Mouse (Mus musculus) hindbrain, embryonic 15.5 days (tissue): ENCODE data around the gene Gm49711. TPM values are rescaled to one million over a fixed set of nuclear protein-coding genes. Genes with fewer than 3 reads are reported as not detected.
A peak's percentile ranks its signal among the peaks of the same experiment; 100 is the strongest.

Source experiments
- ATAC-seq: fragments of 200-750 bp; cut with Nextera tagmentation; 2 replicates; pipeline ENCODE4 v1.8.0; 2017; ENCODE audit warnings: low read depth, moderate number of reproducible peaks, moderate TSS enrichment; ENCODE audit not compliant: low FRiP score
- H3K27ac ChIP-seq: fragments of 300-500 bp; sonication (generic); replicated peaks from 2 replicates; pipeline ENCODE4 v1.5.1; 2015; ENCODE audit warnings: mild to moderate bottlenecking, inconsistent platforms
- H3K27me3 ChIP-seq: fragments of 300-500 bp; sonication (generic); 2 replicates; pipeline ENCODE4 v1.6.1; 2015; ENCODE audit warnings: control low read depth, inconsistent platforms
- H3K36me3 ChIP-seq: fragments of 300-500 bp; sonication (generic); 2 replicates; pipeline ENCODE4 v1.6.1; 2015; ENCODE audit warnings: control low read depth, inconsistent platforms
- H3K4me1 ChIP-seq: fragments of 300-500 bp; sonication (generic); replicated peaks from 2 replicates; pipeline ENCODE4 v1.6.1; 2015; ENCODE audit warnings: control low read depth, inconsistent platforms
- H3K4me2 ChIP-seq: fragments of 300-500 bp; sonication (generic); 2 replicates; pipeline ENCODE4 v1.6.1; 2015; ENCODE audit warnings: moderate library complexity, mild to moderate bottlenecking, inconsistent platforms
- H3K4me3 ChIP-seq: fragments of 300-500 bp; sonication (generic); 2 replicates; pipeline ENCODE4 v1.5.1; 2015; ENCODE audit warnings: mild to moderate bottlenecking, inconsistent platforms
- H3K9ac ChIP-seq: fragments of 300-500 bp; sonication (generic); 2 replicates; pipeline ENCODE4 v1.6.1; 2015; ENCODE audit warnings: inconsistent platforms
- H3K9me3 ChIP-seq: fragments of 300-500 bp; sonication (generic); 2 replicates; pipeline ENCODE4 v1.6.1; 2016; ENCODE audit warnings: control low read depth, inconsistent platforms
- WGBS: fragments of 180-500 bp; shearing (Covaris S2); methylation state at CpG from one replicate; pipeline ENCODE4 v1.1.7; 2015; 5-methylcytosine and 5-hydroxymethylcytosine counted together
- polyA plus RNA-seq: library from polyadenylated mRNA; unstranded; fragments of >200 nt; fragmentation: Nextera tagmentation; extraction: Ambion mirVana; gene quantifications from 2 replicates; pipeline ENCODE4 v1.2.1, GENCODE M21; 2015

Gm49711 gene
- polyA plus RNA-seq, 1 experiment from 2014 or later, result 0.32 TPM

DNA sequence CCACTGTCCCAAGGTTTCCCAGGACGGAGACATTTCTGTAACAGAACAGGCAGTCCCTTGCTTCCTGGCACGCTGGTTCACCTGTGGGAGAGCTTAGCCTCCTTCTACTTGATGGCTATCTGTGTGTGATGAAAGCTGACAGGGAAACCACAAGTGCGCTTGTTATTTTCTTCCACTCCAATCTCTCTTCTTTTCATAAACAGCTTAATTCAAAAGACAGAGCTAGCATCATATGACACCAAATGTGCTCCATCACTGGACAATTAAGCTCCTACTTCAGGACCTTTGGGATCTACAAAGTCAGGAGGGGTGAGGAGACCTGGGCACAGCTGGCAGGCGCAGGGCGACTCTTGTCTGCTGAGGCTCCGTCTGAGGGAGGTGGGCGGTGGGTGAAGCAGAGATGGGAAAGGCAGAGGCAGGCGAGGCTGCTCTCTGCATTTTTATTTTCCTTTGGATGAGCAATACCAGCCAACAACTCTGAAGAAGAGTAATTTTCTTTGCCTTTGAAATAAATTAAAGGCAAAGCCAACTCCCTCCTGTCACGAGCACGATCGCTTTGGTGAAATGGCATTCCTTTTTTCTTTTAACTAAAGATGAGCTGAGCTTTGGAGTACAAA, 76.1 kb downstream of the Gm49711 start:
- 77% methylated on average over 11 of the region's 11 CpGs for WGBS
- no peak for ATAC-seq
- H3K4me3 ChIP-seq, result no peak overlapping the region
- H3K9me3 ChIP-seq, result no peaks in the 10 kb centered on the region
- H3K9ac ChIP-seq, result no peak overlapping the region
- H3K4me2 ChIP-seq, result no peak overlapping the region
- peaks cover 6% of the 10 kb centered on the region for H3K4me1 ChIP-seq
- H3K27ac ChIP-seq, result no peak overlapping the region
- H3K36me3 ChIP-seq, result no peaks in the 10 kb centered on the region
- H3K27me3 ChIP-seq, result no peaks in the 10 kb centered on the region

- Histone ChIP-seq H3K4me2 (no peak overlapping the region), H3K4me1 (peaks cover 18% of the 10 kb centered on the region), H3K27ac (no peak overlapping the region), H3K36me3 (no peaks in the 10 kb centered on the region), H3K4me3 (no peak overlapping the region), H3K9me3 (no peaks in the 10 kb centered on the region), H3K9ac (no peak overlapping the region), H3K27me3 (no peaks in the 10 kb centered on the region)
- ATAC-seq, result no peak
- 94% methylated on average over 15 of the region's 15 CpGs for WGBS
These were observed 78.2 kb downstream of the Gm49711 start for GRCm38 (mm10) chr16:92136275-92136674.

DNA sequence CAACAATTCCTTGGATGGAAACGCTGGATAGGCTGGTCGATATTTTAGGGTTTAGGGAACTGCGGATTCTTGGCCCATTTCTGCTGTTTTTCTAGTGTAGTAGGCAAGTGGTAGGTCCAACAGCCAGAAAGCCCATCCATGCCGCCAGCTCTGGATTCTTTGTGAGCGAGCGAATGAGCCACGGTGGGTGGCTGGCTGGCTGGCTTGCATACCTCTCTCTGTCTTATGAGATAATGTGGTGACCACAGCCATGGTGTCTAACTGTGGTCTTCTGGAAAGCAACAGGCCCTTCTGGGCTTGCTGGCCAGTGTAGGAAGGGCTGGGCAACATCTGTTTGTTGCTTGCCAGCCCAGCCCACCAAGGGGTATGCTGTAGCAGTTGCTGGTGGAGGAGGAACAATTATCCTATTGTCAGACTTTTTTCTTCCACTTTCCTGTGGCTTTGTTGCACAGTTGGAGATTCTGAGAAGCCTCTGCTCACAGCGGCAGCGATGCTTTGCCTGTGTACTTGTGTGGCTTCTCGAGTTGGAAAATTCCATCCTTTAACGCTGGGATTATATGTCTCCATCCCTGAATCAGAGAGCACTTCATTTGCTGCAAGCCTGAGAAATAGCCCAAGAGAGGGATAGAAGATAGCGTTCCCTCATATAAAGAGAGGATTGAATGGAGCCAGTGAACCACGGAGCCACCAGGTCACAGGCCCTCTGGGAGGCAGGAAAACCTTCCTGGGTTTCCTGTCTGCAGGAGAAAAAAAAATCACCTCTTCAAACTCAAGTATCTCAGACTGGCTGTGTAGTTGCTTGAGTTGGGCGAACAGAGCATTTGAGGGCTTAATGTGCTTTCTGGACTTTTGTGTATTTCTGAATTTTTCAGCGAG, 81.5 kb downstream of the Gm49711 start:
- no peak overlapping the region for H3K9ac ChIP-seq
- ATAC-seq, result peak; percentile 29; the same call in 1 of the 2 replicates
- H3K27ac ChIP-seq, result peak overlapping the region; percentile 6; the same call in 1 of the 2 replicates
- H3K9me3 ChIP-seq, result no peaks in the 10 kb centered on the region
- H3K27me3 ChIP-seq, result no peaks in the 10 kb centered on the region
- H3K4me3 ChIP-seq, result no peak overlapping the region
- WGBS, result 34% methylated on average over 15 of the region's 15 CpGs
- H3K4me1 ChIP-seq, result peaks cover 18% of the 10 kb centered on the region
- no peaks in the 10 kb centered on the region for H3K36me3 ChIP-seq
- no peak overlapping the region for H3K4me2 ChIP-seq

DNA sequence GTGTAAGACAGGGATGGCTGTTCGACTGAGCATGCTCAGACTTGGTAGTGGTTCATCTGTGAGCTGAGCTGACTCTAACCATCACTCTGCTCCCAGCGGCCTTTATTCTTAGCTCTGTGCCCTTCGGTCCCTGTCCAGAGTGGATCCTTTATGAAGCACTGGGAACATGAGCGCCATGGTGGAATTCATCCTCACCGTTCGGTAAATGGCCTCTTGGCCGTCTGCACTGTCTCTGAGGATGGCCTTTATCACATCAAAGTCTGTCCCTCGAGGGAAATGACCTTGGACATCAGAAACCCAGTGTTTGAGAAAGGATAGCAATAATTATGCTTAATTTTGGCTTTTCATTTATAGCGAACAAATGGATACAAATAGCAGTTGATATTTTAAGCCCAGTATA, 82.2 kb downstream of the Gm49711 start:
- Histone ChIP-seq H3K9me3 (no peaks in the 10 kb centered on the region), H3K4me2 (no peak overlapping the region), H3K27me3 (no peaks in the 10 kb centered on the region), H3K36me3 (no peaks in the 10 kb centered on the region), H3K27ac (no peak overlapping the region), H3K9ac (no peak overlapping the region), H3K4me1 (peaks cover 18% of the 10 kb centered on the region), H3K4me3 (no peak overlapping the region)
- WGBS, result 53% methylated on average over 9 of the region's 9 CpGs
- ATAC-seq, result no peak

- Histone ChIP-seq H3K4me2 (no peak overlapping the region), H3K4me1 (peaks cover 18% of the 10 kb centered on the region), H3K36me3 (no peaks in the 10 kb centered on the region), H3K27me3 (no peaks in the 10 kb centered on the region), H3K4me3 (no peak overlapping the region), H3K27ac (no peak overlapping the region), H3K9me3 (no peaks in the 10 kb centered on the region), H3K9ac (no peak overlapping the region)
- WGBS, result 78% methylated on average over 12 of the region's 12 CpGs
- no peak for ATAC-seq
These were observed 82.9 kb downstream of the Gm49711 start for GRCm38 (mm10) chr16:92141021-92141420.

DNA sequence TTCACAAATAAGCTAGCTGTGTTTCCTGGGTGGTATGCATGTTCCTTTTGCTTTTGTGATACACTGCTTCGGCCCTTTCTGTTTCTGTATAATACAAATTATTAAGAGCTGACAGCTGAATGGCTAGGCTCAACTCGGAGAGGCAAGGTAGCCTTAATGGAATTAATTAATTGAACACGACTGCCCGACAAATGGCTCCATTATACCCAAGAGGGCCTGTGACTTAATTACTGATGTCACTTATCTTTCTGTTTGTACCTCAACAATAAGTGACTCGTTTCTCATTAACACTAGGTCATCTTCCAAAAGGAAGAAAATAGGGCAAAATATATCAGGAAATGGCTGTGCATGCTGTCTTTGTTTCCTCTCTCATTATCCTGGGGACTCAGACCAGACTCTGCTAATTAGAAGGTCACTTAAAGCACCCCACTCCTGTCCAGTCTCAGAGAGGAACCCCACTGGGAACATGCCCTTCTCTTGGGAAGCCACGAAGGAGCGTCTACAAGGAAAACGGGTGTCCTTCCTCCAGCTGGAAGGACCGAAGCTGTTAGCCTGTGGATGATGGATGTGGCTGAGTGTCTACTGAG, 84.4 kb downstream of the Gm49711 start:
- no peak overlapping the region for H3K4me3 ChIP-seq
- H3K9me3 ChIP-seq, result no peaks in the 10 kb centered on the region
- ATAC-seq, result no peak
- no peaks in the 10 kb centered on the region for H3K36me3 ChIP-seq
- no peak overlapping the region for H3K4me2 ChIP-seq
- H3K9ac ChIP-seq, result no peak overlapping the region
- H3K4me1 ChIP-seq, result peaks cover 18% of the 10 kb centered on the region
- no peaks in the 10 kb centered on the region for H3K27me3 ChIP-seq
- H3K27ac ChIP-seq, result no peak overlapping the region
- 35% methylated on average over 9 of the region's 9 CpGs for WGBS

- H3K27ac ChIP-seq, result no peak overlapping the region
- H3K4me1 ChIP-seq, result 0 out of 2 replicates have a peak, but pooled peaks cover 2% of the 10 kb centered on the region
- no peaks in the 10 kb centered on the region for H3K36me3 ChIP-seq
- H3K9me3 ChIP-seq, result no peaks in the 10 kb centered on the region
- WGBS, result 90% methylated on average over 12 of the region's 12 CpGs
- H3K4me3 ChIP-seq, result no peak overlapping the region
- no peak for ATAC-seq
- H3K4me2 ChIP-seq, result no peak overlapping the region
- no peak overlapping the region for H3K9ac ChIP-seq
- H3K27me3 ChIP-seq, result no peaks in the 10 kb centered on the region
These were observed 89.7 kb downstream of the Gm49711 start for GRCm38 (mm10) chr16:92147631-92148366.

- Histone ChIP-seq H3K36me3 (no peaks in the 10 kb centered on the region), H3K27me3 (no peaks in the 10 kb centered on the region), H3K4me2 (no peak overlapping the region), H3K4me1 (no peaks in the 10 kb centered on the region), H3K9me3 (no peaks in the 10 kb centered on the region), H3K27ac (no peak overlapping the region), H3K9ac (no peak overlapping the region), H3K4me3 (no peak overlapping the region)
- 96% methylated on average over 2 of the region's 2 CpGs for WGBS
- ATAC-seq, result no peak
These were observed 90.2 kb downstream of the Gm49711 start for GRCm38 (mm10) chr16:92148367-92148728.

- WGBS, result 47% methylated on average over 4 of the region's 4 CpGs
- Histone ChIP-seq H3K4me1 (no peaks in the 10 kb centered on the region), H3K36me3 (no peaks in the 10 kb centered on the region), H3K9ac (no peak overlapping the region), H3K4me2 (no peak overlapping the region), H3K27me3 (no peaks in the 10 kb centered on the region), H3K4me3 (no peak overlapping the region), H3K9me3 (no peaks in the 10 kb centered on the region), H3K27ac (no peak overlapping the region)
- ATAC-seq, result no peak
These were observed 92.9 kb downstream of the Gm49711 start for GRCm38 (mm10) chr16:92150975-92151374.

GRCm38 (mm10) chr16:92158021-92158455, 99.9 kb downstream of the Gm49711 start:
- peaks cover 22% of the 10 kb centered on the region for H3K4me1 ChIP-seq
- peak overlapping the region; percentile 46 for H3K4me3 ChIP-seq
- peak overlapping the region; percentile 60 for H3K9ac ChIP-seq
- H3K4me2 ChIP-seq, result peak overlapping the region; percentile 91
- peak; percentile 71 for ATAC-seq
- peak overlapping the region; percentile 88 for H3K27ac ChIP-seq
- no peaks in the 10 kb centered on the region for H3K9me3 ChIP-seq
- no peaks in the 10 kb centered on the region for H3K36me3 ChIP-seq
- WGBS, result 3% methylated on average over 14 of the region's 14 CpGs
- no peaks in the 10 kb centered on the region for H3K27me3 ChIP-seq

GRCm38 (mm10) chr16:92158461-92159091, 100.5 kb downstream of the Gm49711 start:
- Histone ChIP-seq H3K4me3 (peak overlapping the region; percentile 46), H3K4me1 (peaks cover 22% of the 10 kb centered on the region), H3K9me3 (no peaks in the 10 kb centered on the region), H3K27ac (peak overlapping the region; percentile 88), H3K9ac (peak overlapping the region; percentile 60), H3K36me3 (no peaks in the 10 kb centered on the region), H3K27me3 (no peaks in the 10 kb centered on the region), H3K4me2 (peak overlapping the region; percentile 91)
- 4% methylated on average over 30 of the region's 30 CpGs for WGBS
- peak; percentile 97 for ATAC-seq
